Mouse (Mus musculus) adrenal gland, postnatal 10 days (tissue): ENCODE results near the gene Selenop. TPM values are rescaled to one million over a fixed set of nuclear protein-coding genes. Genes with fewer than 3 reads are reported as not detected.
"Not testable (repeated sequence)": the region's sequence is repeated elsewhere in the genome, so short reads cannot be mapped to it uniquely, and the experiment has no call there.

Experiments
- DNase-seq: peaks from one replicate; pipeline ENCODE4 v3.0.0; 2021; ENCODE audit warnings: mixed read lengths
- long read RNA-seq, 2 experiments: library from polyadenylated mRNA; stranded (forward); transcript quantifications; one replicate each; pipeline ENCODE4 v2.0.0; 2021
- total RNA-seq, 2 experiments: library from RNA; stranded (reverse); gene quantifications; 2 replicates each; pipeline ENCODE4 v1.2.3; 2021

Selenop gene
- total RNA-seq = 1,000 to 10,000 TPM in 1 of 2 experiments, 100 to 1,000 TPM in 1; 700 to 1,333 TPM
- long read RNA-seq, experiment 1, transcript Selenop-203 (5 exons, 2,085 nt) = major isoform, 1,080 of 1,263 reads
- long read RNA-seq, experiment 1, partial matches to known transcripts = 162 of 1,263 reads
- long read RNA-seq, experiment 1, other reads (novel, unspliced or antisense) = 17 of 1,263 reads
- long read RNA-seq, experiment 2, transcript Selenop-203 (5 exons, 2,085 nt) = major isoform, 190 of 206 reads
- long read RNA-seq, experiment 2, partial matches to known transcripts = 11 of 206 reads
- long read RNA-seq, experiment 2, other reads (novel, unspliced or antisense) = 3 of 206 reads

DNA sequence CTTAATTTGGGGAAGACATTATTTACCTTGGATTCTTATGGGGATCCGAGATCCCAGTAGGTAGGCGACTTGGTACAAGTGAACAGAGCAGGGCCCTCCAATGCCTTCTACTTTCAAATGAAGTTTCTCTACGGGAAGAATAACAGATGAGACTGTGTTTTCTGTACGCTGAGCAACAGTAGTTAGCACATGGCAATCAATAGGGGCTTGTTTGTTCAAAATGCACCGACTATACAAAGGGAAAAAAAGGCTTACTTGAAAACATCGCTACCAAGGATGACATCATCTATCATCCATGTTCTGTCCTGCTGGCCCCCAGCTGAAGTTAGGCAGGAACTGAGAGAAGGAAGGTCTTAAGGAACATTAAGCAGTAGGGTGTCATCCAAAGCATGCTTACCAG lies at the start of gene Selenop:
TSS of gene Selenop (plus strand) at position 301 of the 400 bp plus-strand sequence.
- no peak for DNase-seq

DNA sequence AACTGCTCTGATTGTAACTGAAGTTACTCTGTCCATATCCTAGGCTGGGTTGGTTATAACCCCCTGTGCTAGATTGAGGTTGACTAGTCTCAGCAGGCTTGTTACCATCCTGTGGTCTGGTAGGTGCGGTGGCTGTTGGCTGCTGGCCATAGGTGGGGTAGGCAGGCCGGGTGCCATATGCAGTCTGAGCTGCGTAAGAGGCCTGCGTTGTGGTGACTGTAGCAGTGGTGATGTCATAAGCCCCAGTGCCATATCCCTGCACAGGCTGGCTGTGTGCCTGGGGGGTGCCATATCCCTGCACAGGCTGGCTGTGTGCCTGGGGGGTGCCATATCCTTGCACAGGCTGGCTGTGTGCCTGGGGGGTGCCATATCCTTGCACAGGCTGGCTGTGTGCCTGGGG lies 49.7 kb upstream of the Selenop start:
- DNase-seq = not testable (repeated sequence)

DNA sequence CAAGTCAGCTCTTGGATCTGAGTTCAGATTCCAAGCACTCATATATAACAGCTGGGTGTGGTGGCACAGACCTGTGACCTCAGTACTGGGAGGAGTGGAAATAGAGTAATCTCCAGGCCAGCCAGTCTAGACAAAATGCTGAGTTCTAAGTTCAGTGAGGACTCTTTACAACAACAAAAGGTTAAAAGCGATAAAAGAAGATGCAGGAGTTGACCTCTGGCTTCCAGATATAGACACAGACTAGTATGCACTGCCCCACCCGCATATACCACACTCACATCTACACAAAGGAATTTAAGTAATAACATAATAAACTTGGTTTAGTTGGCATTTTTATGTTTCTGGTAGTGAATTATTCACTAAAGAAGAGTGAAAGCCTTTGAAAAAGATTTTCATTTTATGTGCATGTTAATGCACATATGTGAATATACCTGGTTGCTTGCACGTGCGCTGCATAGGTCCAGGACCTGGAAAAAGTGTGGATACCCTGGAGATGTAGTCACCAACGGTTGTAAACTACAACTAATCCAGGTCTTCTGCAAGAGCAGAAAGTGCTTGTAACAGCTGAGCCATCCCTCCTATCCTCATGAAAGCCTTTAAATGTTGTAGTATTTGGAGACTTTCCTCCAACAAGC lies 45.4 kb upstream of the Selenop start:
- no peak for DNase-seq

DNA sequence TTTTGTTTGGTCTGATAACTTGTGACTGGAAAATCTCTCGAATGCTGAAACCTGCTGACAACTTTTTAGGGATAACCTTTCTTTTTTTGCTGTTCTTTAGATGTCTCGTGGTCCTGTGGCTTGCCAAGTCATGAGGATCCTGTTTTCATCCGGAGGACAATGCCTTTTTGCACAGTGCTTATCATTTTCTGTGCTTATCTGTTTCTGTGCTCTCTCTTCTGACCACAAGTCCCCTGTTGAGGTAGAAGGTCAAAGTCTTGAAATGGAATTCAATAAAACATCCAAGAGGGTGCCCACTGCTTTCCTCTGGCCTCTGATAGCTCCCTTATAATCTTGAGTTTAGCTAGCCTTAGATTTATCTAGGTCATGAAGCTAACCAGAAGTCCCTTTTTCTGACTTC lies 41.8 kb upstream of the Selenop start:
- no peak for DNase-seq

DNA sequence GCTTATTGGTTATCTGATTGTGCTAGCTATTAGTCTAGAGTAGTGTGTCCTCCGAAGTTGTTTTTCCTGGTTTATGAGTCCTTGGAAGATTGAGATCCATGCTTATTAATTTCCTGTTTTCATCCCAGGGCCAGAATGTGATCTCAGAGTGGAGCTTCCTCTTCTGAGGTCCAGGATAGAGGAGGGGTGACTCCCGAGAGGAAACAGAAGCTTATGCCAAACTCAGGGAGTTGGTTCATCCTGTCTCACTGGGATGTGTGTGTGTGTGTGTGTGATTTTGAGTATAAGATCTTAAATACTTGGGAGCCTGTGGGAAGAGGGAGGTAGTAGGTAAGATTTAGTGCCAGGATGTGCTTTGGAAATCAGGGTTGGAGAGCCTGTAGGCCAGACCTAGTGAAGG lies 40.2 kb upstream of the Selenop start:
- no peak for DNase-seq

DNA sequence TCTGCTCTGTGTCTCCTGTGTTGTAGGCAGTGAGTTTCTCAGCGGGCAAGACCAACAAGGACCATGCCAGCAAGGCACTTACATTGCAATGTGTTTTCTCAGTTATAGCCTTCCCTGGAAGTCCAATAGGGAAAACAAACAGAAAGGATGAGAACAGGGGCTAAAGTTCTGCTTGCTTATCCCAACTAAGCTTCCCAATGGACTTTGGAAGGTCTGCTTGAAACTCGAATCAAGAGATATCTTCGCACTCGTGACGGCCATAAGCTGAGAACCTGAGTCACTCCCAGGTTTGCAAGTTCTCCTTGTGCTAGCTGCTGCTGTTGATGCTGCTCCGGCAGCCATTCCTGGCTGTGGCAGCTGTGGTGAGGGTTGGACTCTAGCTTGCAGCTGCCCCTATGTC lies 39.4 kb upstream of the Selenop start:
- no peak for DNase-seq

DNA sequence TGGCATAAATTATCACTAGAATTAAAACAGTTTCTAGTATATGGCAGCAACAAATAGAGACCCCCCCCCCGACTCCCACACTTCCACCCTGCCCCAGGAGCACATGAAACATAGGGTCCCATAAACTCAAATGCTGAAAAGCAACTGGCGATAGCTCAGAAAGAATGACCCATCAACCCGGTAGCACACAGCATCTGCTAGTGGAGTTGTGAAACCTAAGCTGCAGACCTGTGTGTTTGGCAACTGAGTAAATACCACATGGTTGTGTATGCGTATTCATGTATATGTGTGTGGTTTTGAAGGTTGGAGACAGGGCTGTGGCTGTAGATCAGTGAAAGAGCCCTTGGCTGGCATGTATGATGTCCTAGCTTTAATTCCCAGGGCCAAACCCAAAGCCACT lies 37.3 kb upstream of the Selenop start:
- DNase-seq = no peak

DNA sequence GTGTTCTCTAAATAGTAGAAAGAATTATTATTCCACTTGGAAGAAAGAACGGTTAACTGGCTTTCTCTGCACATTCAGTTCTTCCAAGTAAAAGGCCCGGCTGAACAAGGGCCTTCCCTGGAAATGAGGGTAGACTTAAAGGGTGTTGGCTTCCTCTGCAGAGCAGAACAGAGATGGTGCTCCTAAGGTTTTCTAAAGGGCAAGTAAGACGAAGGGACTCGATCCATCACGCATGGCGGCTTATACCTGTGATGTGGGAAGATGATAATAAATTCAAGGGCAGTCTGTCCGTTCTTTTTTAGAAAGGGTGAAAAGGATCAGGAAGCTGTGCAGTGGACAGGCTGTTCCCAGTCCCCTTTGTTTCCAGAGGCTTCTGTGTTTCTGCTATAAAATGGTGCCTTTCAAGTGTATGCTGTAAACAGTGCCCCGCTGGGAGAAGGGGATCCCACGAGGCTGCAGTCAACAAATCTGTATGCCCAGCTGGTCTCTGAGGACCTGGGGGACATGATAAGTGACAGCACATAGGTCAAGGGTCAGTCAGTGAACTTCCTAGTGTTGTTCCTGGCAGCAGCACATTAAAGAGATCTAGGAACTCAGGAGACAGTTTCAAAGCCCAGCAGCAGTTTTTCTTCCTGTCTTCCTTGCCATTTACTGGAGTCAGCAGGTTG lies 36.0 kb upstream of the Selenop start:
- DNase-seq = peak; percentile 33

DNA sequence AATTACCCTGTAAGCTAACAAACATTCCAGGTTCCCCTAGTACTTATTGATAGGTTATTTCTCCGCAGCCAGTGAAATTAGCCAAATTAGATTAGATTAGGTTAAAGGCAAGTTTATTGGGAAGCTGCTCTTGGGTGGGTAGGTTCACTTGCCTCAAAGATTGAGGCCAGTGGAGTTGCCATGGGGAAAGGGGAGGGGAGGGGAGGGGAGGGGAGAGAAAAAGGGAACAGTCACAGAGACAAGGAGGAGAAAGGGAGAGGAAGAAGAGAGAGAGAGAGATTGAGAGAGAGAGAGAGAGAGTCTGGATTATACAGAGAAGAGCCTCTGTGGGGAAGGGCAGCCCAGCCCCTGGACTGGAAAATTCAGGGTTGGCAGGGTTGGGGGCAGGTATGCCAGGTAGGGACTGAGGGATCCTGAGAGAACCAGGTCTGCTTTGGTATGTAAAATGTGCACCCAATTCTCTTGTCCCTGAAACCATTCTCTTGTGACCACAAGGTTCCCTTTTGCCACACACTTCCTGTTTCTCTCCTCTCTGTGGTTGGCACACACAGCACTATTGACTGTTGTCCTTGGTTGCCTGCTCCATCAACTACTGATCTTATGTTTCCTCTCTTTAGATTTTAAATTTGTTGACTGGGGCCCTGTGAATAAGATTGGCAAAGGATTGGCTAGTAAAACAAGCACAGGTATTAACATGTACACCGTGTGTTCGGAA lies 34.4 kb upstream of the Selenop start:
- no peak for DNase-seq

DNA sequence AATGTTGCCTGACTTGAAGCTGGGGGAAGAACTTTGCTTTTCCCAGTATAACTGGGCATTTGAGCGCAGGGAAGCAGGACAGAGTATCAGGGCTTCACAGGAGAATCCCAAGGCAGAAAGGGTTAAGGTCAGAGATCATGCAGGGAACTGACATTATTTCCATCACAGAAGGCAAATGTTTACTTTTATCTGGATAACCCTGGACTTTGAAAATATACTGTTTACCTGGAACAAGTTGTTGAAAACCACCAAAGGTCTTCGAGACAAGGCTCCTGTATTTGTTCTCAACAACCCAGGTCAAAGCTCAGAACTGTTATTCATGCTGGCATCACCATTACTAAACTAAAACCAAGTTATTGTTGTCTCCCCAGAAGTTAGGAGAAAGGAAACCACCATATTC lies 32.0 kb upstream of the Selenop start:
- no peak for DNase-seq

DNA sequence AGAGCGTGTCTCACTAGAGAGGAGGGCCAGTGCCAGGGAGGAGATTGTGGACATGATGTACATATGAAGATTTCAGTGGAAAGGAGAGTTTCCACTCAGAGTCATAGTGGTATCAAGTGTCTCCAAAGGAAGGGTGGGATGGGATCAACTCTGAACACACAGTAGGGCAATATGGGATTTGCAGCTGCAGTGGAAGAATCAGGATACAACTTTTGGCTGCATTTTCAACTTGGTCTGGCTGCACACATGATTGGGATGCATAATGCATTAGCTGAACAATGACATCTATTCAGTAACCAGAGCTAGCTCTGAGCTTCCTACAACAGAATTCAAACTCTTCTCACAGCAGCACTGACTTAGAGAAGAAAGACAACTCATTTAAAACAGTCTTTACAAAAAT lies 30.4 kb upstream of the Selenop start:
- no peak for DNase-seq

DNA sequence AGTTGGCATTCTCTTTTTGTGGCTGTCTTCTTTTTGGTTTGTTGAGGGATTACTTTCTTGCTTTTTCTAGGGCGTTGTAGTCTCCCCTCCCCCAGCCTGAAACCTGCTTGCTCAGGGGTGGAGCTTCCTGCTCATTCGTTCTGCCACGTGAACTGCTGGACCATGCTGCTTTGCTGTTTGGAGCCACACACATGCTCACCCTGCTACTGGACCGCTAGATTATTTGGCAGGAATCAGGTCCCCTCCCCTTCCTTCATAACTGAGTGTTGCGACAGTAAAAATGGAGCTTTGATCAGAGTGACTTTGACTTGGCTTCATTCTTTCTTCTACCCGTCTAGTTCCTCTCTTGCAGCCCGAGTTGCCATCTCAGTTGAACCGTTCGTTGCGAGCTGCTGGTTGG lies 23.3 kb upstream of the Selenop start:
- DNase-seq = not testable (repeated sequence)

DNA sequence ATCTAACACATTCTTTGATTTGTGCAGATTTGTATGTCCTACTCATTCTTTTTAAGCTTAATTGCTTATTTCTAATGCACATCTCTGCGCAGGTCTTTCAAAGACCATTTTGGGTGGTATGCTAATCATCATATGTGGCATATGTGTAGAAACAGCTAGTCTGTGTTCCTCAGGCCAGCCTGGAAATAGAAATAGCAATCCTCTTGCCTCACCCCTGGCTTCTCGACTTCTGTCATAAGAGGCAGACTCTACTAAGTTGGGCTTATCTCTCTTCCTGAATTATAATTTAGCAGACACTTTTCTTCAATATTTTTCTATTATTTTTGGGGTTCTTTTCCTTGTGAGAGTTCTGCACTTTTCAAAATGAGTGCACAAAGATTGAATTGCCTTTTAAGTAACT lies 17.7 kb upstream of the Selenop start:
- no peak for DNase-seq

DNA sequence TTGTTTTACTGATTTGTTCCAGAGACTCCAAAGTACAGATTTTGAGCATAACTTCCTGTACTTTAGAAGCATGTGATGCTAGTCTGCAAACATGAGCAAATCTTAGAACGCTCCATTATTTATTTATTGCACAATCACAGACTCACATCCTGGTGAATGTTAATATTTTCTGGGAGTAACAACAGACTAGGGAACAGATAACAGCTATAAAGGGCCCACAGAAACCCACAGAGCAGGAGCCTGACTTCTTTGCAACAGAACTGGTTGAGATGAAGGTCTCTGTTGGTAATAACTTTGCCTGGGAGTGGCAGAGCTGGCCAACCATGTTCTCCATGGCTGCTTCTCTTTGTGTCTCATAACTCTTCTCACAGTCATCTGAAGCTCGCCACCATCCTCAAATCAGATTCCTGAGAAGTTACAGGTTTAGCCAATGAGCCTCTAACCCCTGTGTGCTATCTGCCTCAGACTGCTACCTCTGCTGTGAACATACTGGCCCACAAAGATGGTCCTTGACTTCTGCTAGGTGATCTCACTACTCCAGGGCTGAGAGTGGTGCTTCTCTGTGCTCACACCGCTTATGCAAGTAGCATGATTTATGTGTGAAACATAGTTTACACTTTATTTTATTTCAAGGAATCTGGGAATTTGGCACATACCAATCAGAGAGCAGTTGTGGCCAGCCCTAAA lies 17.2 kb upstream of the Selenop start:
- DNase-seq = no peak

DNA sequence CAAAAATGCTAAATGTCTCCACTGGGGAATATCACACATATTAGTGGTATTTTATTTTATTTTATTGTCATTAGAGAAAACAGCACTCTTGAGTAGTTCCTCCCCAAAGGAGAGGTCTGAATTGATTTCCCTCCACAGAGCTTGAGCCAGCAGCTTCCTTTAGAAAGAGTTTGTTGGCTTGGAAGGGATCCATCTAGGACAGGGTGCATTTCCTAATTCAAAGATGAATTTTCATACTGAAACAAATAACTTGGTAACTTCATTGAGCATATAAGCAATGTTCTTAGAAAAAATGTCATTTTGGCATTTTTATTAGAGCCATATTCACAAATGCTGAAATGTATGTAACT lies 16.7 kb upstream of the Selenop start:
- DNase-seq = no peak

DNA sequence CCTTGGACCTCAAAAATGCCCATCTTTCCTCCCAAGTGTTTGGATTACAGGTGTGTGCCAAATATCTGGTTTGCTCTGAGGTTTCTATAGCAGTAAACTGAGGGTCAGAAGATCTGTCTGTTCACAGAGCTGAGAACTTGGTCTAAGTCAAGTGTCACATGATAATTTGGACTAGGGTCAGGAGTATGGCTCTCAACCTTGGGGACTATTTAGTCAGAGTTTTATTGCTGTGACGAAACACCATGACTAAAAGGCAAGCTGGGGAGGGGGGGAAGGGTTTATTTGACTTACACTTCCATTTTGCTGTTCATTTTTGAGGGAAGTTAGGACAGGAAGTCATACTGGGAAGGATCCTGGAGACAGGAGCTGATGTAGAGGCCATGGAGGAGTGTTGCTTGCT lies 9.3 kb upstream of the Selenop start:
- DNase-seq = no peak

DNA sequence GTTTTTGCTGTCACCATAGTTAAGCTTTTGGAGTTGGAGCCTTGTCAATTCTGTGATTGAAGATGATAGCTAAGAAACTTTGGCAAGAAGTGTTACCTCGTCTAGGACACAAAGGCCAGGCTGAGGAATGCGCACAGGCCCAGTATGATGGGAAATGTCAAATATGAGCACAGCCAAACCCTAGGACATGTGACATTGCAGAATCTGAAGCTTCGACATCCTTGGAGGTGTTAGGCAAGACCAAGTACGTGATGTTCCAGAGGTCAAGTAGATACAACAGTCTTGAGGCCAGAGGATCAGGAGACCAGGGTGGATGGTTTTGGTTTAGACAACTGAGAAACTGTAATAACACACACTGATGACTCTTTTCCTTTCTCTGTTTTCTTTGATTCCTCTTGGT lies 8.0 kb upstream of the Selenop start:
- no peak for DNase-seq

DNA sequence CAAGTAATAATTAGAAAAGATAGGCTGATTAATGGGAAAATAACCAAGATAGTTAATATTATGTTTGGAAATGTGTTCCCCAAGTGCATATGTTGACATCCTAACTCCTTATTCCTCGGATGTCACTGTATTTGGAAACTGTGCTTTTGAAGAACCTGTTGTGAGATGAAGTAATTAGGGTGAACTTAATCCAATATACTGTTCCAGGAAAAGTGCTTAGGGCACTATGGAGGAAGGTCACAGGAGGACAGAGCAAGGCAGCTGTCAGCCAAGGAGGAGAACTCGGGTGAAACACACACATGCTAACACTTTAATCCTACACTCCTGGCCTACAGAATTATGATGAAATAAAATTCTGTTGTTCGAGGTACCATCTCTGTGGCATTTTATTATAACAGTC lies 5.5 kb upstream of the Selenop start:
- no peak for DNase-seq

DNA sequence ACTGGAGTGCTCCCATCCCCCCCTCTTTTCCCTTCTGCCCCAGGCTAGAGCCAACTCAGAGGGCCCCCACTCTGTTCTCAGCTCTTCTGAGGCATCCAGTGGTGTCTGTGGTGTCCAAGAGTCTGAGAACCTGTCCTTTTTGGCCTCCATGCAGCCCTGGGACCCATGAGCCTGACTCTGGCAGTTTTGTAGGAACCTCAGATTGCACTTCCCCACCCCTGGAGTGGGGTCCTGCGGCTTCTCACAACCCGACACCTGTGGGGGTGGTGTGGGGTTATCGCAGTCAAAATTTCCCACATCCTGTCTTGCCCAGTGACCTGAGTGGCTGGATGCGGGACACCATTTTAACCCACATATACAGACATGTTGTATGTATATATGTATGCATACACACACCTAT lies 4.1 kb upstream of the Selenop start:
- DNase-seq = no peak

DNA sequence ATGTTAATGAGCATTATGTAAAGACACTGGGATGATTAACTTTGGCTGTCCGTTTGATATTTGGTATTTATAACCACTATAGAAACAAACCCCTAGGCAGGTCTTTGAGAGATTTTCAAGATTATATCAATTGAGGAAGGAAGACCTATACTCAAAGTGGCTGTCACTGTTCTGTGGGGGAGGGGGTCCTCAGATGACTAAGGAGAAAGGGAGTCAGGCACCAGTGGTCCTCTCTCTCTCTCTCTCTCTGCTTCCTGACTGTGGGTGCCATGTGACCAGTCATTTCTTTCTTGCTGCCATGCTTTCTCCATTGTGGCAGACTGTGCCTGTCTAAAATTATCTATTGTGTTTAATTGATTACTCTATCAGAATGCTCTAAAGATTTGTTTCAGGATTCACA lies 3.5 kb upstream of the Selenop start:
- no peak for DNase-seq

DNA sequence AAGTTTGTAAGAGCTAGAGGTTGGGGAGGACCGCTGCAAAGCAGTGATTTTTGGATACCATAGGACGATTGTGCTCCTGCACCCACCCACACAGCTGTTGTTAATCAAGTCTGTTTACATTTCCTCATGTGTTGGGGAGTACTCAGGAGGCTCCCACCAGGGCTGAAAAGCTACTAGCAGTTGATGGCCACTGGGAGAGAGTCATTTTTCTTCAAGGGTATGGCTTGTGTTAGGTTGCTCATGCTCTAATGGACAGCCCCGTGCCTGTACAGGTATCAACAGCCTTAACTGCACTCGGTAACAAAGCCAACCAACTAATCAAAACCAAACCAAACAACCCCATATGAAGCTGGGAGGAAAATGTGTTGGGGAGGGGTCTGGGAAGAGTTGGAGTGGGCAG lies 1.1 kb downstream of the Selenop start:
- DNase-seq = no peak

DNA sequence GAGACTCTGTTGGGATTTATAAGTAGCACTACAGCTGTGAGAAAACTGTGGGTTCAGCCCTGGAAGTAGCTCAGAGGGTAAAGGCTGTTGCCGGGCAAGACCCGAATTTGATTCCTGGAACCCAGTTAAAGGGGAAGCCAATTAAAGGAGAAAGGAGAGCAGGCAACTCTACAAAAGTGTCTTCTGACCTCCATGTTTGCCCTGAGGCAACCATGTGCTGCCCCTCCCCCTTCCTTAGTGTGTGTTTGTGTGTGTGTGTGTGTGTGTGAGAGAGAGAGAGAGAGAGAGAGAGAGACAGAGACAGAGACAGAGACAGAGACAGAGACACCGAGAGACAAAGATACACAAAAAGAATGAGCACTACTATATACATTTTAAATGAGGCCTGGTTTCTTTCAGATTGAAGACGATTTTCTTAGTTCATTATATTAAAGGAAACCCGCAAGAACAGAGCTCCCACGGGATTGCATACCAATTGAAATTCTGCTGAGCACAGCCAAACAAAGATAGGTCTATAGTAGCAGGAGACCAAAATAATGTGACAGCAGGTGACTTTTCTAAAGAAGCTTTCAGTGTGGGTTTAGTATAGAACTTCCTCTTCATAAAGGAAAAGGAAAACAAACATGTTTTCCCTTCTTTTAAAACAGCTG lies 1.8 kb downstream of the Selenop start:
- DNase-seq = peak; percentile 31
